Mouse (Mus musculus): ENCODE measurements at regions not wholly inside any gene's neighbourhood (a gene's known extent, or its start where the extent isn't known, plus 50 kb on each side); places are given as distances from the start of the nearest gene placed in this dataset.

- TF ChIP-seq GATA4 (IDR thresholded peaks at IDR 0.05; ENCODE audit: insufficient replicate concordance, low read length) = no peak
Observed at GRCm38 (mm10) chr1:73591342-73592099, 532.7 kb downstream of the Tns1 start.

GRCm38 (mm10) chr1:73579680-73580079 is 544.6 kb downstream of the Tns1 start:
- TF ChIP-seq GATA4 (IDR thresholded peaks at IDR 0.05; ENCODE audit: insufficient replicate concordance, low read length) = no peak

GRCm38 (mm10) chr1:73577019-73577418 is 547.2 kb downstream of the Tns1 start:
- TF ChIP-seq GATA4 (IDR thresholded peaks at IDR 0.05; ENCODE audit: insufficient replicate concordance, low read length) = no peak

GRCm38 (mm10) chr1:73575694-73576093 is 548.6 kb downstream of the Tns1 start:
- TF ChIP-seq GATA4 (IDR thresholded peaks at IDR 0.05; ENCODE audit: insufficient replicate concordance, low read length) = no peak

- no peak for TF ChIP-seq GATA4 (IDR thresholded peaks at IDR 0.05; ENCODE audit: insufficient replicate concordance, low read length)
Observed at GRCm38 (mm10) chr1:73570944-73571343, 553.3 kb downstream of the Tns1 start.

- TF ChIP-seq GATA4 (IDR thresholded peaks at IDR 0.05; ENCODE audit: insufficient replicate concordance, low read length) = no peak
Observed at GRCm38 (mm10) chr1:73566770-73567169, 551.1 kb upstream of the Tnp1 start.

- TF ChIP-seq GATA4 (IDR thresholded peaks at IDR 0.05; ENCODE audit: insufficient replicate concordance, low read length) = no peak
Observed at GRCm38 (mm10) chr1:73560594-73560993, 544.9 kb upstream of the Tnp1 start.

GRCm38 (mm10) chr1:73547877-73548276 is 532.2 kb upstream of the Tnp1 start:
- TF ChIP-seq GATA4 (IDR thresholded peaks at IDR 0.05; ENCODE audit: insufficient replicate concordance, low read length) = no peak

GRCm38 (mm10) chr1:73545401-73545800 is 529.7 kb upstream of the Tnp1 start:
- TF ChIP-seq GATA4 (IDR thresholded peaks at IDR 0.05; ENCODE audit: insufficient replicate concordance, low read length) = no peak

GRCm38 (mm10) chr1:73541371-73541770 is 525.7 kb upstream of the Tnp1 start:
- TF ChIP-seq GATA4 (IDR thresholded peaks at IDR 0.05; ENCODE audit: insufficient replicate concordance, low read length) = no peak

GRCm38 (mm10) chr1:73538420-73538871 is 522.7 kb upstream of the Tnp1 start:
- no peak for TF ChIP-seq GATA4 (IDR thresholded peaks at IDR 0.05; ENCODE audit: insufficient replicate concordance, low read length)

GRCm38 (mm10) chr1:73535726-73536265 is 520.1 kb upstream of the Tnp1 start:
- no peak for TF ChIP-seq GATA4 (IDR thresholded peaks at IDR 0.05; ENCODE audit: insufficient replicate concordance, low read length)

GRCm38 (mm10) chr1:73533526-73533925 is 517.8 kb upstream of the Tnp1 start:
- TF ChIP-seq GATA4 (IDR thresholded peaks at IDR 0.05; ENCODE audit: insufficient replicate concordance, low read length) = no peak

GRCm38 (mm10) chr1:73532316-73532715 is 516.6 kb upstream of the Tnp1 start:
- no peak for TF ChIP-seq GATA4 (IDR thresholded peaks at IDR 0.05; ENCODE audit: insufficient replicate concordance, low read length)

- no peak for TF ChIP-seq GATA4 (IDR thresholded peaks at IDR 0.05; ENCODE audit: insufficient replicate concordance, low read length)
Observed at GRCm38 (mm10) chr1:73531831-73532230, 516.1 kb upstream of the Tnp1 start.

- no peak for TF ChIP-seq GATA4 (IDR thresholded peaks at IDR 0.05; ENCODE audit: insufficient replicate concordance, low read length)
Observed at GRCm38 (mm10) chr1:73530326-73530725, 514.6 kb upstream of the Tnp1 start.

- TF ChIP-seq GATA4 (IDR thresholded peaks at IDR 0.05; ENCODE audit: insufficient replicate concordance, low read length) = no peak
Observed at GRCm38 (mm10) chr1:73528623-73529022, 512.9 kb upstream of the Tnp1 start.

All from liver, adult (tissue).